Mouse (Mus musculus) brain, adult 2 months (tissue): ENCODE measurements around the gene Dapp1.
"Not testable (repeated sequence)": the region's sequence is repeated elsewhere in the genome, so short reads cannot be mapped to it uniquely, and the experiment has no call there.

ENCODE experiments used
- DNase-seq: peaks from one replicate; pipeline ENCODE4 v3.0.0; 2011; ENCODE audit warnings: low read depth, low spot score

Gene Dapp1

GRCm38 (mm10) chr3:137991183-137991582 lies 9.8 kb upstream of the Dapp1 start:
- peak; percentile 93 for DNase-seq

- peak; percentile 15 for DNase-seq
Measured at GRCm38 (mm10) chr3:137989405-137989804, 8.1 kb upstream of the Dapp1 start.

- DNase-seq = no peak
Measured at GRCm38 (mm10) chr3:137980435-137981381, 637 bp downstream of the Dapp1 start.

GRCm38 (mm10) chr3:137978233-137978632 lies 3.1 kb downstream of the Dapp1 start:
- DNase-seq = no peak

- no peak for DNase-seq
Measured at GRCm38 (mm10) chr3:137977629-137978041, 3.7 kb downstream of the Dapp1 start.

GRCm38 (mm10) chr3:137976943-137977628 lies 4.3 kb downstream of the Dapp1 start:
- no peak for DNase-seq

GRCm38 (mm10) chr3:137975856-137976423 lies 5.4 kb downstream of the Dapp1 start:
- DNase-seq = no peak

GRCm38 (mm10) chr3:137975435-137975834 lies 5.9 kb downstream of the Dapp1 start:
- DNase-seq = no peak

GRCm38 (mm10) chr3:137974306-137974705 lies 7.0 kb downstream of the Dapp1 start:
- DNase-seq = no peak

GRCm38 (mm10) chr3:137972989-137973388 lies 8.4 kb downstream of the Dapp1 start:
- no peak for DNase-seq

- no peak for DNase-seq
Measured at GRCm38 (mm10) chr3:137972224-137972623, 9.1 kb downstream of the Dapp1 start.

- DNase-seq = no peak
Measured at GRCm38 (mm10) chr3:137969951-137970350, 11.4 kb downstream of the Dapp1 start.

- no peak for DNase-seq
Measured at GRCm38 (mm10) chr3:137968820-137969486, 12.4 kb downstream of the Dapp1 start.

- no peak for DNase-seq
Measured at GRCm38 (mm10) chr3:137968105-137968819, 13.1 kb downstream of the Dapp1 start.

GRCm38 (mm10) chr3:137964014-137964413 lies 17.3 kb downstream of the Dapp1 start:
- DNase-seq = not testable (repeated sequence)

GRCm38 (mm10) chr3:137963508-137963907 lies 17.8 kb downstream of the Dapp1 start:
- DNase-seq = no peak

GRCm38 (mm10) chr3:137961736-137962385 lies 19.5 kb downstream of the Dapp1 start:
- peak; percentile 83 for DNase-seq

GRCm38 (mm10) chr3:137959456-137959855 lies 21.9 kb downstream of the Dapp1 start:
- peak; percentile 34 for DNase-seq

GRCm38 (mm10) chr3:137958352-137958751 lies 23.0 kb downstream of the Dapp1 start:
- no peak for DNase-seq

GRCm38 (mm10) chr3:137957864-137958263 lies 23.5 kb downstream of the Dapp1 start:
- no peak for DNase-seq
